Mouse (Mus musculus) layer of hippocampus, adult 9-10 months (tissue): Measurements from ENCODE around the gene Ubl5.
"Not testable (repeated sequence)": the region's sequence is repeated elsewhere in the genome, so short reads cannot be mapped to it uniquely, and the experiment has no call there.

Experiments
- DNase-seq: peaks from one replicate; pipeline ENCODE4 v3.0.0; 2022; ENCODE audit warnings: low spot score

Gene Ubl5

GRCm38 (mm10) chr9:20642101-20642895, at the start of gene Ubl5:
Gene Ubl5 (plus strand): TSS chr9:20642878.
- DNase-seq: no peak

- no peak for DNase-seq
Observed at GRCm38 (mm10) chr9:20601270-20601669, 41.4 kb upstream of the Ubl5 start.

GRCm38 (mm10) chr9:20606269-20606668, 36.4 kb upstream of the Ubl5 start:
- no peak for DNase-seq

- DNase-seq: peak; percentile 73
Observed at GRCm38 (mm10) chr9:20607100-20607974, 35.3 kb upstream of the Ubl5 start.

- no peak for DNase-seq
Observed at GRCm38 (mm10) chr9:20609831-20610464, 32.7 kb upstream of the Ubl5 start.

GRCm38 (mm10) chr9:20611976-20612375, 30.7 kb upstream of the Ubl5 start:
- DNase-seq: no peak

GRCm38 (mm10) chr9:20616685-20617084, 26.0 kb upstream of the Ubl5 start:
- no peak for DNase-seq

- DNase-seq: no peak
Observed at GRCm38 (mm10) chr9:20631332-20631731, 11.3 kb upstream of the Ubl5 start.

GRCm38 (mm10) chr9:20635676-20636075, 7.0 kb upstream of the Ubl5 start:
- DNase-seq: not testable (repeated sequence)

GRCm38 (mm10) chr9:20636256-20636655, 6.4 kb upstream of the Ubl5 start:
- DNase-seq: no peak

GRCm38 (mm10) chr9:20636790-20637189, 5.9 kb upstream of the Ubl5 start:
- DNase-seq: no peak

GRCm38 (mm10) chr9:20638552-20638951, 4.1 kb upstream of the Ubl5 start:
- DNase-seq: no peak

- DNase-seq: no peak
Observed at GRCm38 (mm10) chr9:20639486-20639885, 3.2 kb upstream of the Ubl5 start.

GRCm38 (mm10) chr9:20641501-20641900, 1.2 kb upstream of the Ubl5 start:
- DNase-seq: no peak

- DNase-seq: no peak
Observed at GRCm38 (mm10) chr9:20642896-20643466, 303 bp downstream of the Ubl5 start.

GRCm38 (mm10) chr9:20643781-20644180, 1.1 kb downstream of the Ubl5 start:
- no peak for DNase-seq

GRCm38 (mm10) chr9:20644360-20645081, 1.8 kb downstream of the Ubl5 start, which contains the start of gene Fbxl12:
Gene Fbxl12 (minus strand): TSS chr9:20644767.
- DNase-seq: no peak

- no peak for DNase-seq
Observed at GRCm38 (mm10) chr9:20645121-20645520, 2.4 kb downstream of the Ubl5 start.

GRCm38 (mm10) chr9:20651602-20652259, 9.1 kb downstream of the Ubl5 start, which contains the start of gene Pin1:
Gene Pin1 (plus strand): TSS chr9:20652095.
- DNase-seq: peak; percentile 99

- DNase-seq: no peak
Observed at GRCm38 (mm10) chr9:20652260-20652658, 9.6 kb downstream of the Ubl5 start.

GRCm38 (mm10) chr9:20653859-20654258, 11.2 kb downstream of the Ubl5 start:
- DNase-seq: no peak
